Mouse (Mus musculus) macrophage (primary cell): ENCODE results near the gene Ampd1. TPM values are rescaled to one million over a fixed set of nuclear protein-coding genes. Genes with fewer than 3 reads are reported as not detected.

Source experiments
- polyA plus RNA-seq: library from polyadenylated mRNA; stranded (reverse); fragments of 250-400 nt; gene quantifications from 3 replicates; pipeline ENCODE4 v1.2.4, GENCODE M21; 2018; ENCODE audit warnings: inconsistent platforms

The Ampd1 gene
- polyA plus RNA-seq, 1 experiment from 2014 or later = not detected

Other genes with a start within 250 kb of the Ampd1 start
- gene Sycp1, start 137.9 kb upstream of the Ampd1 start, polyA plus RNA-seq = not detected in 3 replicates
- gene Nr1h5, start 109.9 kb upstream of the Ampd1 start, polyA plus RNA-seq = not detected in 3 replicates
- gene Sike1, start 78.3 kb upstream of the Ampd1 start, polyA plus RNA-seq = 20.0 to 29.2 TPM (median 23.8 TPM) in 3 replicates
- 199 to 281 TPM (median 244 TPM) in 3 replicates for gene Csde1, start 53.6 kb upstream of the Ampd1 start, polyA plus RNA-seq
- 74.5 to 96.9 TPM (median 89.3 TPM) in 3 replicates for gene Nras, start 15.7 kb upstream of the Ampd1 start, polyA plus RNA-seq
- gene Dennd2c, start 28.6 kb downstream of the Ampd1 start, polyA plus RNA-seq = 0.87 to 5.7 TPM (median 1.7 TPM) in 3 replicates
- 53.1 to 78.6 TPM (median 54.7 TPM) in 3 replicates for gene Bcas2, start 97.6 kb downstream of the Ampd1 start, polyA plus RNA-seq
- gene Trim33, start 205.3 kb downstream of the Ampd1 start, polyA plus RNA-seq = 15.4 to 24.5 TPM (median 16.6 TPM) in 3 replicates